Mouse (Mus musculus) mesoderm, embryonic 11.5 days (tissue): ENCODE data around the gene F2rl1.

ENCODE experiments used
- DNase-seq: peaks from one replicate; pipeline ENCODE4 v3.0.0-alpha.2; 2012; ENCODE audit warnings: low read depth, low spot score

Gene F2rl1

DNA sequence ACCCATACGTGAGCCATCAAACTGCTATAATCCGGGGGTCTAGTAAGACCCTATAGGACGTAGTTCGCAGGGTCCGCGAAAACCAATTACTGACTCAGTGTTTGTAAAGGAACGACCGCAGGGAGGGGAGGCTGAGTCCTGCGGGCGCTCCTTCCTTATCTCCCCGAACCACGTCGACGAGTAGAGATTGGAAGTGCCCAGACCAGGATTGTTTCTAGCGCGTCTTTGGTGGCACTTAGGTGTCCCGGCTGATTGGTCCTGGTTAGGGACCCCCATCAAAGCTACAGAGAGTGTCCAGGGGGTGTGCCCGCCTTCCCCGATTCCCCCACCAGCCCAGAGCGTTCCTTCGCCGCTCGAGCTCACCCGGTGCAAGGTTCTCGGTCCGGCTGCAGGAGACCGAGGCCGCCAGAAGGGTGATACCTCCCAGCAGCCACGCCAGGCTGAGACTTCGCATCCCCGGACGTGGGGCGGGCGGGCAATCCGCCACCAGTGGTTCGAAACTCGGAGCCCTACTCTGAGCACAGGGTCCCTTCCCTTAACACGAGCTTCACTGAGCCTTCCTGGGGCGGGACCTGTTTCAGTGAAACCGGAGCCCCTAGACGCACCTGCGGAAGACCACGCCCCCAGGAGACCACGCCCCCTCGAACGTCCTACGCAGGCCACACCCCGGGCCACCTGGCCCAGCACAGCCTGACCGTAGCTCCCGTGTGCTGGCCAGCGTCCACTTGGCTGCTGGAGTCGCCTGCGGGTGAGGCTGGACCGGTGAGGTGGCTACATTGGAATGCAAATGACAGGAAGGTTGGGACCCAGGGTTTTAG is at the start of gene F2rl1:
TSS of gene F2rl1 (minus strand) at position 554 of the 818 bp plus-strand sequence.
- peak; percentile 37 for DNase-seq

DNA sequence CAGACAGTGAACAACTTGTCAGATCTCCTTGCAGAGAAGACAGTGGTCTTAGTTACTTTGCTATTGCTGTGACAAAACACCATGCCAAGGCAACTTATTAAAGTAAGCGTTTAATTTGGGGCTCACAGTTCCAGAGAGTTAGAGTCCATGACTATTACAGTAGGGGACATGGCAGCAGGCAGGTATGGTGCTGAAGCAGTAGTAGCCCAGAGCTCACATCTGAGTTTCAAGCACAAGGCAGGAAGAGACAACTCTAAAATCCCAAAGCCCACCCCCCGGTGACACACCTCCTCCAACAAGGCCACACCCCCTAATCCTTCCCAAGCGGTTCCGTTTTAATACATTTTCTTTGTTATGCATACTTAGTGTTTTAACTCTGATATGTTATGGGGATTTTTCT is 45.9 kb upstream of the F2rl1 start:
- no peak for DNase-seq

DNA sequence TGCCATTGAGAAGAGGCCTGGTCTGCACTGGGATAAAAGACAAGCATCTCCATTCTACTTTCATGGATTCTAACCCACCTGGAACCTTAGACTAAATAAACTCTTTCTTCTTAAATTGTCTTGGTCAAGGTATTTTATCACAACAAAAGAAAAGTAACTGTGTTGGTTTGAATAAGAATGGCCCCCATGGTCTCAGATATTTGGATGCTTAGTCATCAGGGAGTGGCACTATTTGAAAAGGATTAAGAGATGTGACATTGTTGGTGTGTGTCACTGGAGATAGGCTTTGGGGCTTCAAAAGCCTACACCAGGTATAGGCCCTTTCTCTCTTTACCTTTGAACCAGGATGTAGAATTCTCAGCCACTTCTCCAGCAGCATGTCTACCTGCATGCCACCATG is 44.3 kb upstream of the F2rl1 start:
- no peak for DNase-seq

DNA sequence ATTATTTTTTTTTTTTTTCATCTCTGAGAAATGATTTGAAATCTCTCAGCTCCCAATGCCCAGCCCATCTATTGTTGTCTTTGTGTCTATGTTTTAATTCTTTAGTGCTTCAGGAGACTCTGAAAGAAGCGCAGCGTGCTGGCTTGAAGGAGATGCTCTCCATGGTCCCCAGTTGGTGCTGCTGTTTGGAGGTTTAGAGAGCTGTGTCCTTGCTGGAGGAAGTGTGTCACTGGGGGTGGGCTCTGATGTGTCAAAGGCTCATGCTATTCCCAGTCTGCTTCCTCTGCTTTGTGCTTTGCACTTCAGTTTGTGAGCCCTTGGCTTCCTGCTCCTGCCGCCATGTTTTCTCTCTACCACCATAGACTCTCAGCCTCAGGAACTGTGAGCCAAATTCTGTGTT is 43.3 kb upstream of the F2rl1 start:
- DNase-seq, result no peak

DNA sequence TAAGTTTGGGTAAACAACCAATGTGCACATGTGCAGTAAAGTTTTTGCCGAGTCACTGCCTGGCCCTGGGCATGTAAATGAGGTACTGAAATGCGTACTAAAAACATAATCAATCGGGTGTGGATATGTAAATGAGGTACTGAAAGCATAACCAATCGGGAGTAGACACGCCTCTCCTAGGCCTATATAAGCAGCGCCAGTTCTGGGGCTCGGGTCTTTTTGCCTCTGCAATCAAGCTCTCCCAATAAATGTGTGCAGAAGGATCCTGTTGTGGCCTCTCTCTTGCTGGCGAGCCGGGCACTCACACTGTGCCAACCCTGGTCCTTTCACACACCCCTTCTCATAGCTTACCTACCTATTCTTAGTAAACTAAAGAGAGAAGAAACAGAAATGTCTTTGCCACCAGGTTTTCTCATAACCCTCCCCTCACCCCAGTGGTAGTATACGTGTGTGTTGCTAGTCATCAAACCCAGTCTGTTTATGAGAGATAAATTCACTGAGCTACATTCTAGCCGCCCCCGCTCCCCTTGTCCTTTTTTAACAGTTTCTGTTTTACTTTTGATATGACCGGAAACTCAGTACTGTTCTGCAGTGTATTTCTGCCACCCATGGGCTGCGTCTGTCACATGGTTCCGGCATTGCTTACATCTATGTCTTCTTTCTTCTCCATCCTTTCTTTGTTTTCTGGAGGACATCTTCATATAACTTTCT is 42.0 kb upstream of the F2rl1 start:
- no peak for DNase-seq

DNA sequence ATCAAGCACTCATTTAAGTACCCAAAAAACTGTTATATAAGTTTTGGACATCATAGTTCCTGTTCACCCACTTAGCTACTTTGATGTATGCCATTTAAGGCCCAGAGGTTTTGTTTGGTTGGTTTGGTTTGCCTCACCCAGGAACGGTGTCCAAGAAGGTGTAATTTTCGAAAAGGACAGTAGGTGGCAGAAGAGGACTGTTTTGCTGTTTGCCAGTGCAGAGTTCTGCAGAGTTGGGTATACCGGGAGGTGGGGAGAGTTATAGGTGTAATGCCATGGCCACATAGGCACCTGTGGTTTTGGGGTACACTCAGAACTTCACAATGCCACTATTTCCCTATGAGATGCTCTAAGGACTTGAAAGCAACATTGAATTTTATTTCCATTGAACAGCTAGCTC is 38.7 kb upstream of the F2rl1 start:
- peak; percentile 82 for DNase-seq

DNA sequence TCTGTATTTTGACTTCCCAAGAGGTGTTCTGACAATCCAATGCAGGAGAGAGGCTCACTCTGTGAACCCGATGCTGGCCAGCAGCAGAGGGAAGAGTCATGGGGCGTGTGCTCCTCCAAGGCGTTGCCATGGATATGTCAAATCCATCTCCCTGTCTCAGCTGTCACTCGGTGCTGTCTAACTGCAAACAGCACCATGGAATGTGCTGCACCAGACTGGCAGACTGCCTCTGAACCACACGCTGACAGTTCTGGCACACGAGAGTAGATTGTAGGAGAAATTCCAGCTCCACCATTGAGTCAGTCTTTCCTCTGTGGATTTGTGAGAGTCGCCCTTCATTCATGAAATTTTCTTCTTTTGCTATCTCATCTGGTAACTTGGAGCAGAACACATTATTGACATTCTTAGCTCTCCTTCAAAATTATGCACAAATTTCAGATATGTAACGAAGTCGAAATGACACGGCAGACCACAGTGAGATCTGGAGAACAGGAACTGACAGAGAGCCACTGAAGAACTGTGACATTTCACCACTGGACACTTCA is 38.1 kb upstream of the F2rl1 start:
- DNase-seq, result no peak

DNA sequence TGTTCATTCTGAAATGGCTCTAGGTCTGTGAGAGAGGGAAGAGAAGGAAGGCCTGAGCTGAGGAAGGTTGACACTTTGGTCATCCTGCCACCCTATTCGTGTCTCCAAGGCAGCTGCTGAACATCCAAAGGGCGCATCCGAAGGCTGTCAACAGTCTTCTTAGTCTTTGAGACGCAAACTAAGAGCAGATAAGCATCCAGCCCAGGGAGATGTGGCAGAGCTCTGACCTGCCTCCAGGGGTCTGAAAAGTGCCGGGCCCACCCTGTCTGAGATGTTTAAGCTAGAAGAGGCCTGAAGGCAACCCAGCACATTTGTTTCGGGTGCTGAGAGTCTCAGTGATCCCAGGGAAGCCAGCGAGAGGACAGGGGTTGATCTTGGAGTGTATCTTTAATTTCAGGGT is 32.3 kb upstream of the F2rl1 start:
- no peak for DNase-seq

DNA sequence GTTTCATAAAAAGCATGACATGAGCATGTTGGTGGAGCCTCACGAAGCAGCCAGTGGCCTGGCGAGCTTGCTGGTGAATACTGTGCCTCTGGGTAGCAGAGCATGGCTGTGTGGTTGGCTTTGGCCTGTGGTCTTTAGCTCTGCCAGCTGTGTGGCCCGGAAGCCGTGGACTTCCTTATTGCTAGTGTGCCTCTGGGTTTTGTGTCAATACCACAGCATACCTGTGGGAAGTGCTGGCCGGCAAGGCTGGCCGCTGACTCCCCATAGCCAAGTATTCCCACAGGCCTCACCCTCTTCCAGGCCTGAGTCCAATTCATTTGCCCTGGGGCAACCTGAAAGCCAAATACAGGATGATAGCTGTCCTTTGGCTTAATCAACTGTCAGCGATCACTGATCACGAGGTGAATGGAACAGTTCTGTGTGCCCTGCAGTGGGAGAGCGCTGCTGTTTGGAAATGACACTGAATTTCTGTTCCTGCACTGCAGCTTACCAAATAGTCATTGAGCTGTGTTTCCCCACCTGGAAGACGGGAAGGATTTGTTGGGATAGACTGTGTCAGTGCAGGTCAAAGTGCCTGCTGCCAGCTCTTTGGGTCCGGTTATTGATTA is 29.0 kb upstream of the F2rl1 start:
- no peak for DNase-seq

DNA sequence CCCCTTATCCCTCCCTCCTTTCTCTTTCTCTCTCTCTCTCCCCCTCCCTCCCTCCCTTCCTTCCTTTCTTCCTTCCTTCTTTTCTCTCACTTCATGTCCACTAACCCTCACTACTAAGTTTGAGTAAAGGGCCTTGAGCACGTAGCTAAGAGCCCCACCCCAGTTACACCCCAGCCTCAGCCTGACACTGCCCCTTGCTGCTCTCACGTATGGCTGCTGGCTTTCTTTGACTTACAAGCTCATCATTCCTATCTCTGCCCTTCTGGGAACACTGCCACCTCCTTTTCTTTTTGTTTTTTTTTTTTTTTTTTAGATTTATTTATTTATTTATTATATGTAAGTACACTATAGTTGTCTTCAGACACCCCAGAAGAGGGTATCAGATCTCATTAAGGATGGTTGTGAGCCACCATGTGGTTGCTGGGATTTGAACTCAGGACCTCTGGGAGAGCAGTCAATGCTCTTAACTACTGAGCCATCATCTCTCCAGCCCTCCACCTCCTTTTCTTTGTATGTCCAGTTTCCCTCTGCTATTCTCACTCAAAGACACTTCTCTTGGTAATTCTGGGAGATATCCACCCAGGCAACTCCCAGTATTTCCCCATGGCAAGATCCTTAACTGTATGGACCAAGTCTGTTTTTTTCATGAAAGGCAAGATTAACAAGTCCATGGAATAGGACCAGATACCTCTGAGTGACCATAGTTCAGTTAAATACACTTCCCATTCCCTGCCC is 25.8 kb upstream of the F2rl1 start:
- no peak for DNase-seq

DNA sequence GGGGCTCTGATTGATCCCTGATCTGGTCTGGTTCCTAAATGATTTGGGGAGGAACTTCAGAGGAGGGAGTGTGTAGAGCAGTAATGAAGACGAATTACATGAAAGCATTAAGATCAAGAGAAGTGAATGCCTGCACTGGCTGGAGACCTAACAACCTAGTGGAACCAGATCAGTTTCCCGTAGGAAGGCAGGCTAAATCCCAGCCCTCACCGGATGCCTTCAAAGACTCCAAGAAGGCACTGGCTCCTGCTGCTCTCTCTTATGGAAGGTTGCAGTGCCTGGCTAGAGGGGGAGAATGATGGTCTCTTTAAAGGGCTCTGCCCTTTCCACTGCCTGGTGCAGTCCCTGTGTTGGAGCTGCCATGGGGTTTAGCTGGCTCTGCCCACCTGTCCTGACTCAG is 24.4 kb upstream of the F2rl1 start:
- DNase-seq, result no peak

DNA sequence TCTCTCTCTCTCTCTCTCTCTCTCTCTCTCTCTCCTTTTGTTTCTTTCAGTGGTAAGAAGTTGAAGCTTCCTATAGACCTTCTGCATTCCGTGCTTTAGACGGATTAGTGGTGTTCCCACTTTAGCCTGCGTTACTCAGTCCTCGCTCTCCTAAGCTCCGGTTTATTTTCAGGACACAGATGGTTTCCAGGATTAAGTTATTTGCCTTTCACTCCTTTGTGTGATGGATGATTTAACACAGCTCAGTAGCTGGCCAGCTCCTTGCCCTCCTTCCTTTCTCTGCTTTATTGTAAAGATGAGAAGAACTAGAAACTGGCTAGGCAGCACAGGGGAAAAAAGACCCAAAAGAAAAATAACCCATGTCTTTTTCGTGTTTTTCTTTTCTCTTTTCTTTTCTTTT is 23.8 kb upstream of the F2rl1 start:
- peak; percentile 56 for DNase-seq

DNA sequence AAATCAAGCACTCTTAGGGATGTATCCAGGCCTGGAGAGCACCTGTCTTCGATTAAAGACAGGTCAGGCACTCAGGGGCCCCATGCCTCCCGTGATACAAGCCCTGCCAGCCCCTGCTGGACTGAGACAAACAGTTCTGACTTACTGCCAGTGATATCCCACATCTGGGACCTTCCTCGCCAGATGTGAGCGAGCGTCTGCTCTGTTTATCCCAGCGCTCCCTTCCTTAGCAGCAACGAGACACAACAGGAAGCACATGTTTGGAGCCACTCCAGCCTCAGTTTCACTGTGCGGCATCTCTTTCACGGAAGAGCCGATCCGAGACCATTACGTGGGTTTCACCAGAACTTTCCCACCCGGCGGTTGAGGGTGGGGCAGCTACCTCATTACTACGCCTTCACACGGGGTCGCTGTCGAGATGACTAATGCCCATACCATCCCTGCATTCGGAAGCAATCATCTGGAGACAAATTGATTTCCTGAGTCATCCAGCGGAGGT is 23.3 kb upstream of the F2rl1 start:
- peak; percentile 73 for DNase-seq

DNA sequence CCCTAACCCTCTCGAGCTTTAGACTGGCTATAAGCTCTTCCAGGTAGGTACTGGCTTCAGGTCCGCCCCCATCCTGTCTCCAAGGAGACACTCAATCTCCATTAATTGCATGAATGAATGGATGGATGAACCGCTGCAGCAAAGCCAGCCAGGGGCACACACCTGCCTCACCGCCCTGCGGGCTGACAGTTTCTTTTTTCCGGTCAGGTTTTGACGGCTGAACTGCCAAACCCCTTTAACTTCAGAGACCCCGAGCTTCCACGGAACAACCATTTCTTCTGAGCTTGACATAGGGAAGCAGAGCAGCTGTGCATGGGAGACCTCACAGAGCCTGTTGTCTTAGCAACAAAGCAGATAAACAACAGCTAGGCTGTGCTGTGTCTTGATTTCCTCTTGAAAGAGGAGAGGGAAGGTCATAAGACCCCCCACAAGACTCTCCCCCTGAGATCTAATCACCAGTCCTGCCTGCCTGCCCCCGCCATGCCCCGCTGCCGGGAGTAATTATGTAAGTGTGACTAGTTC is 22.1 kb upstream of the F2rl1 start:
- no peak for DNase-seq

DNA sequence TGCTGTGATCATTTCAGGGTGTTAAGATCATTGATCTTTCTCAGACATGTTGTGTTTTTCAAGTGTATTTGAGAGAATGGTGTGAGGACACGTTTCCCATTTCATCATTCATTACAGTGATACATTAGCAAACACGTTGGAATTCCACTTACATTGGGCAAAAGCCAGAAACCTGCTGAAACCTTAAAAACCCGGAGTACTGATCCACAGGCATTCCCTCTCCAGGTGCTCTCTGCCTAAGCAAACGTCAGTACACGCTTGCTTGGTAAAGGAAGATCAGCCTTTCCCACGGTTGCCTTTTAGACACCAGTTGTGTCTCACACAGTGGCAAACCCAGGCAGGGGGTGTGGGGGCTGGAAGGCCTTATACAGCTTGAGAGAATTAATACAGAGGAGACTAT is 21.2 kb upstream of the F2rl1 start:
- DNase-seq, result no peak

DNA sequence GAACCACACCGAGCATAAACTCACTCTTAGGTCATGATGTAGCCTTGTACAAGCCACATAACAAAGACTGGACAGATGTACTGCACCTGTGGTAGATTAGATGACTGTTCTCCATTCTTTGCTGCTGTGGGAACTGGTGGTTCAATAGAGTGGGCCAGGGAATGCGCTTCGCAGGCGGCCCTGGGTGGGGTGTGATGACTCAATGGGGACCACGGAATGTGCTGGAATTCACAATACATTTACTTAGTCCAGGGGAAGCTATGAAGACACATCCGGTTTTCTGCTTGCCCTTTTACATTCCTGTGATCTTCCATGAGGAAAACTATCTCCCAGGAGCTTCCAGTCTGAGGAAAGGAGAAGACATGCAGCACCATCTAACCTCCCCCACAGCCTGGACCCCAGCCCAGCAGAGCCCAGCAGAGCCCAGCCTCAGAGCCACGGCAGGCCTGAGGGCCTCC is 20.7 kb upstream of the F2rl1 start:
- DNase-seq, result no peak

DNA sequence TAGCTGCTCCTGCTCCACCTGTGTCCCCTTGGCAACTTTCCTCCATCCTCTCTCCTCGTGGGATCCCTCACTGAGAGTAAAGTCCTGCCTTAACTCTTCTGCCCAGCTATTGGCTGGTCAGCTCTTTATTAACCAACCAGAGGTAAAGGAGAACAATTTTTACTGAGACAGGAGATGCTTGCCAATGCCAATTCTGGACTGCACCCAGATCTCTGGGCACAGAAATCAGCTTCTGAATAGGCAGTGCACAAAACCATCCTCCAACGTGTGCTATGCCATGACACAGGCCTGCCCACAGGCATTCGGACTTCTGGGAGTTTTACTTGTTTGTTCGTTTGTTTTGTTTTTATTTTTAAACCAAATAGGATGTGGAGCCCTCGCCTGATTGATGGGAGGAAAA is 13.0 kb upstream of the F2rl1 start:
- no peak for DNase-seq

DNA sequence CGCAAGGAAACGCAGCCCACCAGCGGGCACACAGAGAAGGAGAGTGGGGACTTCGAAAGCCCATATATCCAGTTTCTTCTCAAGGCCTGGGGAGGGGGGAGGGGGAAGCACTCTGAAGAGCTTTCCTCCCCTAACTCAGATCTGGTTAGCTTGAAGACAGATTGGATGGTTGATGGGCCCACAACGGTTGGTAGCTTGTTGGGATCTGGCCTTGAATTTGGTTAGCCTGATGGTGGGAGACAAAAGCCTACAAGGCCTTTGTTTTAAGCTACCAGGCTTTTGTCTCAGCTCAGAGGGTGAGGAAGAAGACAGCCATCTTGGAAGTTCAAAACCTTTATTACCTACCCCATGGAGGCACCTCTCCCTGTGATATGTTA is 11.1 kb upstream of the F2rl1 start:
- DNase-seq, result no peak

DNA sequence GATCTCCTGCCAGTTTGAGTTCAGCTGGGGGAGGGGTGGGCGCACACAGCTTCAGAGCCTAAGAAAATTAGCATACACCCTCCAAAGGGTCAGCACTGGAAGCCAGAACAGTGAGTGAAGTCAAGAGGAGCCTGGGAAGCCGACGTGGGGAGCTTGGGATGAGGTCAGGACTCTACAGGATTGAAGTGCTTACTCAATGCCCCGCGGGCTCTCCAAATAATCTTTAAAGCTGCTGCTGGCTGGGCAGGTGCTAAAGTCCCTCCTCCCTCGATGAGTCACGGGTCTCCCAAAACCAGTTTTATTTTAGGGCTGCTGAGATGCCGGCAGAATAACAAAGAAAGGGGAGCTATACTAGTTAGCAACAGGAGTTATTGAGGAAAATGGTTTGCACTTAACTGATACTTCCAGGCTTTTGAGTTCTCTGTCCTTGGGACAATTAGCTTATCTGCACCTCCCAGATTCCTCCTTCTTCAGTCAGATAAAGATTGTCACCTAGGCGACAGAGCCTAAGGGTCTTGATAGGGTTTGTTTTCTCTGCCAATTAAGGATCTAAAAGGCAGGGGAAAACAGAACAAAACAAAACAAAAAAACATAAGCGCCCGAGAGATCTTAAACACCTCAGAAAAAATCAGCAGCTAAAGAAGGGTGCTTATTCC is 10.6 kb upstream of the F2rl1 start:
- DNase-seq, result no peak

DNA sequence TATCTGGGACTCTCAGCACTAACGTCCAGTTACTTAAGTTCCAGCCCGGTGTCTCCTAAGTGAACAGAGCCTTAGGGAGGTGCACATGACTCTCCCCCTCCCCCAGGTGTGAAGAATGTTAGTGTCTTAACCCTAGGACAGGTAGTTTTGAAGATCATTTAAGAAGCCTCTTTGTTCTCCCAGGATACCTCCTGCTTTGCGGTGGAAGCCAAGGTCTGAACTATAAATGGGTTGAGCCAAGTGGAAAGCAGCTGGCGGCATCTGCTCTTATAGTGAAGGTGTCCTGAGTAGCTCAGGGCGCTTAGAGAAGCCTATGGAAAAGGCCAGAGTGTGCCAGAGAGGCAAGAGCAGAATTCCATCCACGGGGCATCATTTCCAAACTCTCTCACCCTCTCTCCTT is 10.0 kb upstream of the F2rl1 start:
- no peak for DNase-seq

DNA sequence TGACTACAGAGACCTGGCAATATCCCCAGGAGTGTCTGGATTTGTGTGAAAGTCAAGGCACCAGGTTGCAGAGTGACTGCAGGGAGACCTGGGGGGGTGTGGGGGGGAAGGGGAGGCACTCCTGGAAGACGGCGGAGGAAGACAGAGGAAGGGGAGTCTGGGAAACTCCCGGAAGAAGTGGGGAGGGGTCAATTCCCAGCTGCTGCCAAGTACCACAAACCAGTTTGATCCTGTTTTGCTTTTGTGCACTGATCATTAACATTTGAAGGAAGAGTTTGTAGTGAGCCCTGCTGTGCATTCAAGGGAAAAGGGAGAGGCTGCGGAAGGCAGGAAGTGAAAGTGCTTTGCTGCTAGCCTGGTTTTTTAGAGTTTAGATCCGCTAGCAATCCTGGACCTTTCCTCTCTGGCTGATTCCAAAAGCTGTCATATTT is 9.1 kb upstream of the F2rl1 start:
- DNase-seq, result peak; percentile 61
